Mouse (Mus musculus) cerebellum, adult 2 months (tissue): ENCODE measurements around the gene Clic5.

Experiments
- CTCF ChIP-seq: fragments of 200-500 bp; IDR thresholded peaks from 2 replicates; pipeline ENCODE4 v1.5.1; 2011; ENCODE audit warnings: low read depth, mild to moderate bottlenecking, control low read depth, low read length, moderate library complexity, borderline replicate concordance; ENCODE audit not compliant: insufficient read depth
- POLR2A ChIP-seq: fragments of 200-500 bp; IDR thresholded peaks from 2 replicates; pipeline ENCODE4 v1.6.1; 2011; ENCODE audit warnings: low read length, control low read depth, borderline replicate concordance; ENCODE audit not compliant: insufficient read depth

DNA sequence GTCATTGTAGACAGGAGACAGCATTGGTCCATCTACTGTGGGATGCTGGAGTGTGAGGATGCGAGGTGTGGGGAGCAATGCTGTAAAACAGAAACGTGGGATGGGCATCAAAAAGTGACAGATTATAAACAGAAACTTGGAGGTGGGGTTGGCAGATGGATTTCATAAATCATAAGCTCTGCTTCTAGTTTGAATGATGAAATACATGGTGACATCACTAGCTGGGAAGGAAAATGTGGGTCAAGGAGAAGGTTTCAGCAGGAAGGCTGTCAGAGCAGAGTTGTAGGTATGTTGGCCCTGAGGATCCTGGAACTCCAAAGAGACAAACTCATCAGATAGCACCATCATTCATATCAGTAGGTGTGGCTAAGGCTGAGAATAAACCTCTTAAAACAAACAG lies 15.0 kb upstream of the Clic5 start:
- TF ChIP-seq POLR2A (no peak), CTCF (no peak)
